14 mouse cellular contexts compared by ENCODE assay signal in genomic region chr13:48779592-48780344, GRCm38 (mm10).
DNase-seq lines count a peak whose midpoint lies in the region; ATAC-seq lines count a peak whose summit lies in the region.
"Had no signal": no experiment of that assay in that cellular context is flagged by ENCODE, and none has a peak within 500 bp of the region (broad histone marks: within the 10 kb centered on the region; RNA-seq: fewer than 3 reads in every experiment).

No protein-coding gene starts in this region.

- H3K9me3 ChIP-seq in kidney, embryonic 15.5 days (replicated peaks), result no peaks in the 10 kb centered on the region
- H3K9me3 ChIP-seq: forebrain, embryonic 12.5 days; liver, embryonic 13.5 days had no signal

- 0 out of 2 replicates have a peak overlapping the region, but pooled peaks have one; percentile 10 for H3K4me2 ChIP-seq in kidney, embryonic 15.5 days
- H3K4me2 ChIP-seq: forebrain, embryonic 12.5 days; heart, embryonic 11.5 days; liver, embryonic 13.5 days had no signal

- 0 out of 2 replicates have a peak overlapping the region, but pooled peaks have one; percentile 29 for H3K27ac ChIP-seq in kidney, embryonic 15.5 days
- H3K27ac ChIP-seq: forebrain, embryonic 12.5 days; liver, embryonic 13.5 days had no signal

- no peak for ATAC-seq in kidney, embryonic 15.5 days (replicated peaks; ENCODE audit: low FRiP score)

- no peak overlapping the region for H3K4me3 ChIP-seq in kidney, embryonic 15.5 days (replicated peaks)
- H3K4me3 ChIP-seq: forebrain, embryonic 12.5 days; liver, embryonic 13.5 days had no signal

- DNase-seq in embryo, embryonic 11 days, result peak; percentile 59
- no peak for DNase-seq in embryo, embryonic 10 days (ENCODE audit: low spot score)
- DNase-seq in kidney, postnatal 25 days, result no peak
- DNase-seq in retina, postnatal 1 day, result peak; percentile 47
- DNase-seq in retina, embryonic 14.5 days (ENCODE audit: low spot score), result no peak
- DNase-seq in adrenal gland, postnatal 14 days, result no peak
- no peak for DNase-seq in layer of hippocampus, adult 9-11 months
- DNase-seq: adrenal gland, adult 8-10 months; cerebellum, adult 9-11 months; kidney, postnatal 36 days; liver, embryonic 13.5 days had no signal

- 0 out of 2 replicates have a peak, but pooled peaks cover 6% of the 10 kb centered on the region for H3K27me3 ChIP-seq in kidney, embryonic 15.5 days

- peaks cover 17% of the 10 kb centered on the region for H3K4me1 ChIP-seq in kidney, embryonic 15.5 days
- H3K4me1 ChIP-seq: liver, embryonic 13.5 days had no signal

- no peaks in the 10 kb centered on the region for H3K36me3 ChIP-seq in kidney, embryonic 15.5 days
- H3K36me3 ChIP-seq: forebrain, embryonic 12.5 days; liver, embryonic 13.5 days had no signal

- no peak overlapping the region for H3K9ac ChIP-seq in kidney, embryonic 15.5 days
- H3K9ac ChIP-seq: forebrain, embryonic 12.5 days; liver, embryonic 13.5 days had no signal

- WGBS in kidney, embryonic 15.5 days, result 25% methylated on average over 11 of the region's 11 CpGs

Comparison
In these comparisons a context has a peak if more than half of its experiments do, and no peak if none do; other contexts are left out.
1. DNase-seq: peak in embryo, embryonic 11 days (single experiment) and retina, postnatal 1 day (single experiment); none in embryo, embryonic 10 days (single experiment), kidney, postnatal 25 days (0 of 2), retina, embryonic 14.5 days (single experiment), adrenal gland, postnatal 14 days (single experiment) and layer of hippocampus, adult 9-11 months (single experiment).